Mouse (Mus musculus): ENCODE measurements at regions not wholly inside any gene's neighbourhood (a gene's known extent, or its start where the extent isn't known, plus 50 kb on each side); places are given as distances from the start of the nearest gene placed in this dataset.
"Not testable (repeated sequence)": the region's sequence is repeated elsewhere in the genome, so short reads cannot be mapped to it uniquely, and the experiment has no call there.

DNA sequence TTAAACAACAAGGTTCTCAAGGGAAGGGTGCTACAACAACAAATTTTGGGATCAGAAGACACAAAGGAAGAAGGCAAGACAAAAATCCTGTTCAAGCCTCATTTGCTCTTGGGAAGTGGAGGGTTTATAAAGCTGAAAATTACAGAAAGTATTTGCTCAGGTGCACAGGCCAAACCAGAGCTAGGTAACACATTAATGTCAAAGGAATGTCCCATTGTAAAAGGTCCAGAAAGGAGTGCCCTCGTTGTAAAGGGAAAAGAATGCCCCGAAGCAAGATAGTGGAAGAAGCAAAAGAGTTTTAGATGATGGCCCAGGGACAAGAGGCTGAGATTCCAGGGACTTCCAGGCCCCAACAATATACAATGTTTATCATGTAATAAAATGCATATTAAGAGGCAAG is 317.3 kb downstream of the Car8 start:
- no peak for DNase-seq (ENCODE audit: low spot score)

DNA sequence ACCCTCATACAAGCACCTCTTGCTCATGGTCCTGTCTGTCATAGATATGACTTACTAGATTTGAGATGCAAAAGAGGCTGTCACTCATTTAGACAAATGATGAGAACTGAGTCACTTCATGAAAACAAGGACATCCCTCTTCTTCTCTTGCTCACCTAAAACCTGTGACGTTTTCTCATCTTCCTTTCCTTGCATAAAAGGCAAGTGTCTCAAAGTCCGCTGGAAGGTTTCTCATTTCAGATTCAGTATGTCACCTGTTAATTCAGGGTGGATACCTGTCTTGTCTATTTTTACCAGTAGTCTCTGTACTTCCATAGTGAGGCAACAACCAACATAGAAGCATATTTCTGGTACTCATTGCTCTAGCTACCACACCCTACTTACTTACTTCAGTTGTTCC is 325.6 kb downstream of the Car8 start:
- no peak for DNase-seq (ENCODE audit: low spot score)

DNA sequence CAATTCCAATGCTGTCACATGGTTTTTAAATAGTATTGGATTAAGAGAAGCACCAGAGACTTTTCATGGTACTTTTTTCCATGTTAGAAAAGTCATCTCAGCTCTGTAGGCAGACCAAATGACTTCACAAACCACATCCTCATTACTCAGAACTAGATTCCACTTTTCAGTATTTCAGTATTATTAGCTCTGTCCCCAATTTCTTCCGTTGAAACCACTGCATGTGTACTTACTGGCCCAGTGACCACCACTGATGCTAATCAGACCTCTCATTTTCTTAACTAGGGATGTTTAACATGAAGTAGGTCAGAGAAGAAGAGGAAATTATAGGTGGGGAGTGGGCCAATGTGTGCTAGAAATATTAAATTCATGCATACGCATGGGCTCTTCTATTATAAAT is 326.2 kb downstream of the Car8 start:
- DNase-seq (ENCODE audit: low spot score), result no peak

- DNase-seq (ENCODE audit: low spot score), result no peak
Observed at GRCm38 (mm10) chr4:7903130-7903529, 335.7 kb downstream of the Car8 start.

- DNase-seq (ENCODE audit: low spot score), result no peak
Observed at GRCm38 (mm10) chr4:7894914-7895313, 343.9 kb downstream of the Car8 start.

DNA sequence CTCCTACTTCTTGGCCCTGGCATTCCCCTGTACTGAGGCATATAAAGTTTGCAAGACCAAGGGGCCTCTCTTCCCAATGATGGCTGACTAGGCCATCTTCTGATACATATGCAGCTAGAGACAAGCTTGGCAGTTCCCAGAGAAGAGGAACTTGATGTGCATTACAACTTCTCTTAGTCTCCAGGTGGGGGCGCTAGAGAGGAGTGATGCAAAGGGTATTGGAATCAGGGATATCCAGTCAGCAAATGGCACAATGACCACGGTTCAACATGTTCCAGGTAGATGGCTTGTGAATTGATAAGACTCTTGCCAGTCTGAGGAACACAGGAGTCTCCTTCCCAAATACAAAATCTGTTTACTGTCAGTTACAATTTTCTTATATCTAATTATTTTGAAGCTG is 347.7 kb downstream of the Car8 start:
- no peak for DNase-seq (ENCODE audit: low spot score)

DNA sequence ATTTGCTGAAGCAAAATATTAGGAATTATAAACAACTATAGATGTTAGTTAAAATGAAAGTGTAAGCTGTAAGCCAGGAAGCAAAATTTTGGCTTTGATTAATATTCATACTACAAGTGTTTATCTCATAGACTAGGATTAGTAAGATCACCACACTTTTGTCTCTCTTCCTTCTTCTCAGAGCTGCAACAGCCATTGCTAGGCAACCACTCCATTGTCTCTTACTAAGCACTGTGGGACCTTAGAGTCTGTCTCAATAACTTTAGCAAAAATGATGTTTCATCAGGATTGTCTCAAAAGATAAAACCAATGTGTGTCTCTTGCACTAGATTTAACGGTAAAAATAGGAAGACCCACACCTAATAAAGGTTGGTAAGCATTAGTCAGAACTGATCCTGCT is 384.3 kb downstream of the Car8 start:
- no peak for DNase-seq (ENCODE audit: low spot score)

DNA sequence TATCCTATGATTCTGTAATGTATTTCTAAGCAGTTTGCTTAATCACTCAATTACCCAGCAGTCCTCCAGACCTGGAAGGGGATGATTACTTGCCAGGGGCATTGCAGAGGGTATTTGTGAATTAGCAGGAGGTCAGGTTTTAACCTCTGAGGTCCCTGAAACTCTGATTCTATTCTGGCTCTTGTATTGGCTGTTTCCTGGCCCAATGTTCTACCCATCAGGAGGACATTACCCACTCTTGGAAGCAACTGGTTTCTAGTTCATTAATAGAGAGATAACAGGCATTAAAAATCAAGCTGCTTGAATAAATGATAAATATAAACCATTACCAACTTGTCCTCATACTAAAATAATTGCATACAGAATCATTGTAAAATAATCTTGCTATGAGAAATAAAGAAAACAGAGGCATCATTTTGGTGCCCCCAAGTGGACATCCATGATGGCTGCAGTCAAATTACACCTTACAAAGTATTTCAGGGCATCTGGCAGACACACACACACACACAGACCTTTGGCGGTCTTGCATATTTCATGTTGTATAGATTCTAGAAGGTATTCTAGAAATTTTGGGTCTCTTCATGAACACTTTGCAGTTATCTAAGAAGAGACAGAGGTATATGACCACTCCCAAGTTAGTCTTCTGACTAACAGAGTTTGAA is 385.6 kb downstream of the Car8 start:
- DNase-seq (ENCODE audit: low spot score), result peak; percentile 67

DNA sequence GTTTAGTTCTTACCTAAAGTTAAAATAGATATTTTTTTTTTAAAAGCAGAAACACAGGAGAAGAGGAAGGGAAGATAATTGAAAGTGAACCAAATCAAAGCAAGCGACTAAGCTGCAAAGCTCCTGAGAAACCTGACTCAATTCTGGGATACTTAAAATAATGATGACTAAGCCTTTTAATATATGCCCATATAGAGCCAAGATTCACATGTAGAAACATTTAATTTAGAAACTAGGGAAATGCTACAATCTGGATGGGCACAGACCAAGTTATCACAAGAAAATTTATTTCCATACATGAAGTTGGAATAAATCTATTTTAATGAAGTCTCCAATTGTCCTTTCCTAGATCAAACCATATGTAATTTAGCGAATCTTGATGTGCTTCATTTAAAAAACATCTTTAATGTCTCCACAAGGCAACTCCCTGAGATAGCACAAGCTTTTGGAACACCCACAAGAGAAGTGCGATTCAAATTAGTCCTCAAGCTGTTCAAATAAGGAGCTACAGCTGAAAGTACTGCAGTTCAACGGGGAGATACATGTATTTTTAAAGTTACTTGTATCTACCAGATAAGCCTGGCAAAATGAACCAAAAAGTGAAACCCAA is 386.7 kb downstream of the Car8 start:
- no peak for DNase-seq (ENCODE audit: low spot score)

DNA sequence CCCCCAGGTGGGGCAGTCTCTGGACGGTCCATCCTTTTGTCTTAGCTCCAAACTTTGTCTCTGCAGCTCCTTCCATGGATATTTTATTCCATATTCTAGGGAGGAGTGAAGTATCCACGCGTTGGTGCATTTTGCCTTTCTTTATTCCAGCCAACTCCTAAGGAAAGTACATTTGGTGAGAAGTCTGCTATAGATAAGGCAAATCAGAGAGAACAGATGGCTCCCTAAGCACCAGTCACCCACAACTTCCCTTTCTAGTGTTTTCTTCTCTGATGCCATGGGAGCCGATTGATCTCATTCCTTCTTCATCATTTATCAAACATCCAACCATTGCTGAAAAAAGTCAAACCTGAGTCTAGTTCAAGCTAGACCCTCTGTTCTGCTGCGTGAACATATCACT is 391.4 kb downstream of the Car8 start:
- DNase-seq (ENCODE audit: low spot score), result no peak

DNA sequence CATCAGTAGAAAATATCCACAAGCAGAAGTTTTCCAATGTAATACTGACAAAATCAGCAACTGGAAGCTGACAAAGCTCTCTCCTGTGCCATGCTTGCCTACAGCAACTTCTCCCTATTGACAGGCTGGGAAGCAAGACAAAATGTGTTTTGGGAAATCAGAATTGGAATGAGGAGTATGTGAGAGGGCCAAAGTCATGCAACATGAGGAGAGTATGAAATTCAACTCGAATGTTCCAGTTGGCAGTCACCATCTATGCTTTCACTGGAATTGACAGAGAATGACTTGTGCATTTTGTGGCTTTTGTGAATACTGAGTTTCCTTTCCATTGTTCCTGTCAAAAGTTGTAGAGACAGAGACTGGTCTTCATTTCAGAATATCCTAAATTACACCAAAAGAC is 409.7 kb downstream of the Car8 start:
- peak; percentile 81 for DNase-seq (ENCODE audit: low spot score)

- no peak for DNase-seq (ENCODE audit: low spot score)
Observed at GRCm38 (mm10) chr4:7819847-7820246, 419.0 kb downstream of the Car8 start.

- not testable (repeated sequence) for DNase-seq (ENCODE audit: low spot score)
Observed at GRCm38 (mm10) chr4:7777761-7778160, 461.1 kb downstream of the Car8 start.

DNA sequence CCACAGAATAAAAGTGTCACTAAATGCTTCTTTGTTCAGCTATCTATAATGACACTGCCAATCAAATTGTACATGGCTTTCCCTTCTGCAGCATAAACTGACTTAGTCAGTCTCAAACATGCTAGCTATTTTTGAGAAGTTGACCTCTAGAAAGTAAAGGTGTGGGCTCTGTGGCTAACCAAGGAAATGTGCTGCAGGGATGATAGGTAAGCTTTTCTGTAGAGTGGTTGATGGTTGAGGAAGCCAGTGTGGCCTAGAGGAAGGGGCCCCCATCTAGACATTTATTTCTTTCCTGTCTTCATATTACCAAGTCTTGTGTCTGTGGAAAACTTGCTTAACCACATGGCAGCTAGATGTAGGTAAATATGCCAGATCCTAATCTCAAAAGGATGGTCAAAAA is 483.4 kb downstream of the Car8 start:
- no peak for DNase-seq (ENCODE audit: low spot score)

- no peak for DNase-seq (ENCODE audit: low spot score)
Observed at GRCm38 (mm10) chr4:7753931-7754330, 484.9 kb downstream of the Car8 start.

DNA sequence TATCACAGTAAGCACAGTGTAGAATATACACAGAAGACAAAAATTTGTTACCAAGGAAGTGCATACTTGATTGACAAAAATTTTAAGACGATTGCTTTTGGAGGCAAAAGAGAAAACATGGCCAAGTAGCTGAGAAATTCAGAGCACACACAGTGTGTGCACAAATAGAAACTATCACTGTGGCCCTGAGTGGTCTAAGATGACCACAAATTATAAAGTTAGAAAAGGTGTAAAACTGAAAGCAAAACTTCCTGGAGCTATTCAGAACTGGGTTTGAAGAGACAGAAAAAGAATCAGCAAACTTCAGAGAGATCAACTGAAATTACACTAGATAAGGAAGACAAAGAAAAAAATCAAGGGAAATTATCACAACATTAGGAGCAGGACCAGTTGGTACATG is 487.6 kb downstream of the Car8 start:
- DNase-seq (ENCODE audit: low spot score), result no peak

DNA sequence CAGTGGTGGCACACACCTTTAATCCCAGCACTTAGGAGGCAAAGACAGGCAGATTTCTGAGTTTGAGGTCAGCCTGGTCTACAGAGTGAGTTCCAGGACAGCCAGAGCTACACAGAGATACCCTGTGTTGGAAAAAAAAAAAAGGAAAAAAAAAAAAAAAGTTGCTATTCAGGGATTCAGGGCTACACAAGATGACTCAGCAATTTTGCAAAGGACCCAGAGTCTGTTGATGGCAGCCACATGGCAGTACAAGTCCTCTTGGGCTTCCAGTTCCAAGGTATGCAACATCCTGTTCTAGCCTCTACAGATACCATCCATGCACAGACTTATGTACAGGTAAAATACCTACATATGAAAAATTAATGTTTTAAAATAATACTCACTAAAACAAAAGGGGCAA is 515.9 kb downstream of the Car8 start:
- DNase-seq (ENCODE audit: low spot score), result no peak

- DNase-seq (ENCODE audit: low spot score), result no peak
Observed at GRCm38 (mm10) chr4:7688516-7688915, 550.3 kb downstream of the Car8 start.

DNA sequence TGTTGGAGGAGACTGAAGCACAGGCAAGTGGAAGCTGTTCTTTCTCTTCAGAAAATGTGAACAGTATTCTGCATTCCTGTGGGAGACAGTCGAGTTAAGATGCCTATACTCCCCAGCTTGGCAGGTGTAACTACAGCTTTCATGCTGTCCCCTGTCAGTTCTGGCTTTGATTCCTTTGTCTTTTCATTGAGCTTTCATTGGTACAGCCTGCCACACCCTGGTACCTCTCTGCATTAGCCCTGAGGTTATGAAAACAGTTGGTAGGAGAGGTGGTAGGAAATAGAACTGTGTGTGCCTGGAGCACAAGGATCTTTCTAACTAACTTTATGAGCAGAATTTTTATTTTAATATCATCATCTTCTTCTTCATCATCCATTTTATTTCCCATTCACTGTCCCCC is 551.6 kb downstream of the Car8 start:
- no peak for DNase-seq (ENCODE audit: low spot score)

- DNase-seq (ENCODE audit: low spot score), result no peak
Observed at GRCm38 (mm10) chr4:7670795-7671105, 568.1 kb downstream of the Car8 start.

- peak; percentile 33 for DNase-seq (ENCODE audit: low spot score)
Observed at GRCm38 (mm10) chr4:7669992-7670794, 568.6 kb downstream of the Car8 start.

DNA sequence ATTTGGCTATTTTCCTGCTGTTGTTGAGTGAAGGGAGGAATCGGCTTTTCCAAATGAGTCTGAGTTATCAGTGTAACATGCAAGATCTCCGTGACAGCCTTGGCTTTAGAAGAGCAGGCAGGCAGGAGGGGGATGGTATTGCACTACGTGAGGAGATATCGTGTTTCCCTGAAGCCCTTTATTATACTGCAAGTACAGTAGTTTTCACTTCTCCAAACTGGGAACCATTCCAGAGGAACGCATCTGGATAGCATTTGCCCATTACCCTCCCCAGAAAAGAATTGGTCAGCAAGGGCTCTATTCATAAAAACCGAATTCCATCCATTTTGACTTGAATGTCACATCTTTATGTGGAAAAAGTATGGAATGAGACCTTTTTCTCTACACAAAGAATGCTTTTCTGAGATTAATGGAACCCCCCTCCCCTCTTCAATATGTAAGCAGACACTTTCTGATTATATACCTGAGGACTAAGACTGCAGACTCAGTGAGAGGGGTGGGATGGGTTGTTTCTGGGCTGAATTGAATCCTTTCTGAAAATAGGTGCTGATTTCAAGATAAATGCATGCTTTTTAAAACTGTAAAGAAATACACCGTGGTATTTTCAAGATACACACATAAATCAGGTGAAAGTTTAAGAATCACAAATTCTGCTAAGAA is 571.8 kb downstream of the Car8 start:
- peak; percentile 44 for DNase-seq (ENCODE audit: low spot score)
